Mouse (Mus musculus): ENCODE data around the gene Uimc1. TPM values are rescaled to one million over a fixed set of nuclear protein-coding genes. Genes with fewer than 3 reads are reported as not detected.
A peak's percentile ranks its signal among the peaks of the same experiment; 100 is the strongest.
"Not testable (repeated sequence)": the region's sequence is repeated elsewhere in the genome, so short reads cannot be mapped to it uniquely, and the experiment has no call there.

Uimc1 gene
- total RNA-seq, 2 experiments from 2014 or later, result 22.6 to 27.5 TPM

GRCm38 (mm10) chr13:55102366-55102765, 2.3 kb upstream of the Uimc1 start:
- no peak for DNase-seq (ENCODE audit: extremely low spot score in 1 of 2, low spot score in 2 of 2)
- TF ChIP-seq CTCF (IDR thresholded peaks at IDR 0.05), result no peak
- Histone ChIP-seq H3K27ac (no peak overlapping the region), H3K4me3 (no peak overlapping the region)
- intact Hi-C loops (cut with DNase I), result no loop called here

- H3K27ac ChIP-seq, result no peak overlapping the region
- no peak overlapping the region for H3K4me3 ChIP-seq
- intact Hi-C loops (cut with DNase I), result loop anchor here (2.0 kb wide), 1 partner anchor 77 kb away; no protein-coding TSS in a partner anchor
- no peak for DNase-seq (ENCODE audit: extremely low spot score in 1 of 2, low spot score in 2 of 2)
- no peak for TF ChIP-seq CTCF (IDR thresholded peaks at IDR 0.05)
Measured at GRCm38 (mm10) chr13:55101627-55102026, 1.5 kb upstream of the Uimc1 start.

- intact Hi-C loops (cut with DNase I), result no loop called here
- peak overlapping the region; percentile 82 for H3K4me3 ChIP-seq
- DNase-seq (ENCODE audit: extremely low spot score in 1 of 2, low spot score in 2 of 2), result peak in 1 of 2 experiments; percentile 17
- H3K27ac ChIP-seq, result no peak overlapping the region; the same call in 1 of the 2 replicates
- no peak for TF ChIP-seq CTCF (IDR thresholded peaks at IDR 0.05)
Measured at GRCm38 (mm10) chr13:55099066-55099725, 904 bp downstream of the Uimc1 start.

- not testable (repeated sequence) for DNase-seq (ENCODE audit: extremely low spot score in 1 of 2, low spot score in 2 of 2)
- peak; percentile 46 for TF ChIP-seq CTCF (IDR thresholded peaks at IDR 0.05)
Measured at GRCm38 (mm10) chr13:55097841-55098240, 2.3 kb downstream of the Uimc1 start.

GRCm38 (mm10) chr13:55092588-55092987, 7.5 kb downstream of the Uimc1 start:
- intact Hi-C loops (cut with DNase I), result no loop called here
- Histone ChIP-seq H3K4me3 (no peak overlapping the region), H3K27ac (peak overlapping the region; percentile 28; the same call in 1 of the 2 replicates)
- no peak for TF ChIP-seq CTCF (IDR thresholded peaks at IDR 0.05)
- no peak for DNase-seq (ENCODE audit: extremely low spot score in 1 of 2, low spot score in 2 of 2)

More at GRCm38 (mm10) chr13:55097841-55098240, 2.3 kb downstream of the Uimc1 start:
- H3K4me3 ChIP-seq; intact Hi-C loops (cut with DNase I); H3K27ac ChIP-seq: not testable (repeated sequence)

- intact Hi-C loops (cut with DNase I), result no loop called here
Measured at GRCm38 (mm10) chr13:55075597-55075996, 24.5 kb downstream of the Uimc1 start.

GRCm38 (mm10) chr13:55071322-55071721, 28.8 kb downstream of the Uimc1 start:
- H3K4me3 ChIP-seq, result no peak overlapping the region
- H3K27ac ChIP-seq, result no peak overlapping the region
- no peak for DNase-seq (ENCODE audit: extremely low spot score in 1 of 2, low spot score in 2 of 2)
- peak; percentile 64 for TF ChIP-seq CTCF (IDR thresholded peaks at IDR 0.05)
- intact Hi-C loops (cut with DNase I), result loop anchor here (1.0 to 5.0 kb wide), 2 partner anchors 272 to 354 kb away; no protein-coding TSS in a partner anchor

More at GRCm38 (mm10) chr13:55075597-55075996, 24.5 kb downstream of the Uimc1 start:
- TF ChIP-seq CTCF (IDR thresholded peaks at IDR 0.05), result no peak
- no peak overlapping the region for H3K27ac ChIP-seq
- H3K4me3 ChIP-seq, result no peak overlapping the region
- DNase-seq (ENCODE audit: extremely low spot score in 1 of 2, low spot score in 2 of 2), result no peak

GRCm38 (mm10) chr13:55069719-55070118, 30.4 kb downstream of the Uimc1 start:
- intact Hi-C loops (cut with DNase I), result loop anchor here (5.0 kb wide), 1 partner anchor 352 kb away; no protein-coding TSS in a partner anchor
- H3K4me3 ChIP-seq, result no peak overlapping the region
- TF ChIP-seq CTCF (IDR thresholded peaks at IDR 0.05), result no peak
- H3K27ac ChIP-seq, result no peak overlapping the region
- DNase-seq (ENCODE audit: extremely low spot score in 1 of 2, low spot score in 2 of 2), result no peak

GRCm38 (mm10) chr13:55063276-55063675, 36.8 kb downstream of the Uimc1 start:
- DNase-seq (ENCODE audit: extremely low spot score in 1 of 2, low spot score in 2 of 2), result no peak
- no peak for TF ChIP-seq CTCF (IDR thresholded peaks at IDR 0.05)
- Histone ChIP-seq H3K27ac (no peak overlapping the region), H3K4me3 (no peak overlapping the region)
- intact Hi-C loops (cut with DNase I), result no loop called here

GRCm38 (mm10) chr13:55058042-55058441, 42.1 kb downstream of the Uimc1 start:
- intact Hi-C loops (cut with DNase I), result no loop called here
- no peak overlapping the region for H3K4me3 ChIP-seq
- no peak for DNase-seq (ENCODE audit: extremely low spot score in 1 of 2, low spot score in 2 of 2)
- peak; percentile 43 for TF ChIP-seq CTCF (IDR thresholded peaks at IDR 0.05)
- no peak overlapping the region for H3K27ac ChIP-seq

GRCm38 (mm10) chr13:55047706-55048105, 52.4 kb downstream of the Uimc1 start:
- no peak for DNase-seq (ENCODE audit: extremely low spot score in 1 of 2, low spot score in 2 of 2)
- intact Hi-C loops (cut with DNase I), result no loop called here
- Histone ChIP-seq H3K27ac (no peak overlapping the region), H3K4me3 (no peak overlapping the region)
- TF ChIP-seq CTCF (IDR thresholded peaks at IDR 0.05), result no peak

GRCm38 (mm10) chr13:55040016-55040415, 60.1 kb downstream of the Uimc1 start:
- no peak overlapping the region for H3K4me3 ChIP-seq
- intact Hi-C loops (cut with DNase I), result no loop called here
- DNase-seq (ENCODE audit: extremely low spot score in 1 of 2, low spot score in 2 of 2), result no peak
- no peak overlapping the region for H3K27ac ChIP-seq
- no peak for TF ChIP-seq CTCF (IDR thresholded peaks at IDR 0.05)

- no peak overlapping the region for H3K4me3 ChIP-seq
- no peak for DNase-seq (ENCODE audit: extremely low spot score in 1 of 2, low spot score in 2 of 2)
- intact Hi-C loops (cut with DNase I), result no loop called here
- no peak overlapping the region for H3K27ac ChIP-seq
- no peak for TF ChIP-seq CTCF (IDR thresholded peaks at IDR 0.05)
Measured at GRCm38 (mm10) chr13:55024215-55024614, 75.9 kb downstream of the Uimc1 start.

All from left cerebral cortex, adult 2 months (tissue).